Mouse (Mus musculus) neural tube, embryonic 15.5 days (tissue): ENCODE measurements at regions not wholly inside any gene's neighbourhood (a gene's known extent, or its start where the extent isn't known, plus 50 kb on each side); places are given as distances from the start of the nearest gene placed in this dataset.

Source experiments
- ATAC-seq: fragments of 200-750 bp; cut with Nextera tagmentation; 2 replicates; pipeline ENCODE4 v1.8.0; 2017; ENCODE audit warnings: mild to moderate bottlenecking, moderate TSS enrichment, moderate library complexity; ENCODE audit not compliant: low FRiP score
- H3K27ac ChIP-seq: fragments of 300-500 bp; sonication (generic); replicated peaks from 2 replicates; pipeline ENCODE4 v1.5.1; 2015; ENCODE audit warnings: mild to moderate bottlenecking, inconsistent platforms
- H3K27me3 ChIP-seq: fragments of 300-500 bp; sonication (generic); replicated peaks from 2 replicates; pipeline ENCODE4 v1.6.1; 2015; ENCODE audit warnings: inconsistent platforms
- H3K36me3 ChIP-seq: fragments of 300-500 bp; sonication (generic); 2 replicates; pipeline ENCODE4 v1.6.1; 2015; ENCODE audit warnings: inconsistent platforms
- H3K4me1 ChIP-seq: fragments of 300-500 bp; sonication (generic); 2 replicates; pipeline ENCODE4 v1.6.1; 2015; ENCODE audit warnings: inconsistent platforms
- H3K4me2 ChIP-seq: fragments of 300-500 bp; sonication (generic); 2 replicates; pipeline ENCODE4 v1.6.1; 2015; ENCODE audit warnings: inconsistent platforms, mild to moderate bottlenecking, moderate library complexity
- H3K4me3 ChIP-seq: fragments of 300-500 bp; sonication (generic); replicated peaks from 2 replicates; pipeline ENCODE4 v1.5.1; 2015; ENCODE audit warnings: mild to moderate bottlenecking, inconsistent platforms
- H3K9ac ChIP-seq: fragments of 300-500 bp; sonication (generic); replicated peaks from 2 replicates; pipeline ENCODE4 v1.6.1; 2015; ENCODE audit warnings: mild to moderate bottlenecking, inconsistent platforms
- H3K9me3 ChIP-seq: fragments of 300-500 bp; sonication (generic); replicated peaks from 2 replicates; pipeline ENCODE4 v1.6.1; 2016; ENCODE audit warnings: inconsistent platforms
- WGBS: fragments of 180-500 bp; shearing (Covaris S2); methylation state at CpG from one replicate; pipeline ENCODE4 v1.1.7; 2015; ENCODE audit warnings: mixed read lengths; 5-methylcytosine and 5-hydroxymethylcytosine counted together

- no peak overlapping the region for H3K4me2 ChIP-seq
- no peak overlapping the region for H3K9ac ChIP-seq
- no peak overlapping the region for H3K4me3 ChIP-seq
- no peaks in the 10 kb centered on the region for H3K9me3 ChIP-seq
- H3K36me3 ChIP-seq: no peaks in the 10 kb centered on the region
- H3K4me1 ChIP-seq: no peaks in the 10 kb centered on the region
- H3K27me3 ChIP-seq: no peaks in the 10 kb centered on the region
- H3K27ac ChIP-seq: no peak overlapping the region
- 88% methylated on average over 2 of the region's 2 CpGs for WGBS
- ATAC-seq: no peak
Observed at GRCm38 (mm10) chr9:94229537-94229936, 308.3 kb downstream of the 1190002N15Rik start.

DNA sequence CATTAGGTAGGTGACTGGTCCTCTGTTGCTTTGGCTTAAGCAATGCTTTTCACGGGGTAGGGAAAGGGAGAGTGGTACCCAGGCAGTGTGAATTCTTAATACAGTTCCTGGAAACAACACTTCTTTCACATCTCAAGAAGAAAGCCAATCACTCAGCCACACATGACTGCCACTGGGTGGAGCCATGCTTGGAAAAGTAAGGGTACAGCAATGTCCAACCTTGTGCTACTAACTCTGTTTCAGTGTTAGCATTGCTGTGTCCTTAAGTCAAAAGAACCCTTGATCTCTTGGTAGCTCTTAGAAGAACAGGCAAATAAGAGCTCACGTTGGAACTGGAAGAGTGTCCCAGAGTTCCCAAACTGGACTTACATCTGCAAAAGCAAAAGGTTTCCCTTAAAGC is 318.8 kb downstream of the 1190002N15Rik start:
- H3K4me1 ChIP-seq: no peaks in the 10 kb centered on the region
- H3K36me3 ChIP-seq: no peaks in the 10 kb centered on the region
- H3K27ac ChIP-seq: no peak overlapping the region
- H3K4me2 ChIP-seq: no peak overlapping the region
- no peaks in the 10 kb centered on the region for H3K9me3 ChIP-seq
- WGBS: 83% methylated on average over 2 of the region's 2 CpGs
- no peak for ATAC-seq
- no peak overlapping the region for H3K4me3 ChIP-seq
- no peak overlapping the region for H3K9ac ChIP-seq
- H3K27me3 ChIP-seq: no peaks in the 10 kb centered on the region

GRCm38 (mm10) chr9:94216414-94217279 is 321.2 kb downstream of the 1190002N15Rik start:
- Histone ChIP-seq H3K27me3 (no peaks in the 10 kb centered on the region), H3K4me2 (no peak overlapping the region), H3K9me3 (no peaks in the 10 kb centered on the region), H3K4me1 (no peaks in the 10 kb centered on the region), H3K9ac (no peak overlapping the region), H3K36me3 (no peaks in the 10 kb centered on the region), H3K4me3 (no peak overlapping the region), H3K27ac (no peak overlapping the region)
- ATAC-seq: no peak
- 77% methylated on average over 8 of the region's 8 CpGs for WGBS

DNA sequence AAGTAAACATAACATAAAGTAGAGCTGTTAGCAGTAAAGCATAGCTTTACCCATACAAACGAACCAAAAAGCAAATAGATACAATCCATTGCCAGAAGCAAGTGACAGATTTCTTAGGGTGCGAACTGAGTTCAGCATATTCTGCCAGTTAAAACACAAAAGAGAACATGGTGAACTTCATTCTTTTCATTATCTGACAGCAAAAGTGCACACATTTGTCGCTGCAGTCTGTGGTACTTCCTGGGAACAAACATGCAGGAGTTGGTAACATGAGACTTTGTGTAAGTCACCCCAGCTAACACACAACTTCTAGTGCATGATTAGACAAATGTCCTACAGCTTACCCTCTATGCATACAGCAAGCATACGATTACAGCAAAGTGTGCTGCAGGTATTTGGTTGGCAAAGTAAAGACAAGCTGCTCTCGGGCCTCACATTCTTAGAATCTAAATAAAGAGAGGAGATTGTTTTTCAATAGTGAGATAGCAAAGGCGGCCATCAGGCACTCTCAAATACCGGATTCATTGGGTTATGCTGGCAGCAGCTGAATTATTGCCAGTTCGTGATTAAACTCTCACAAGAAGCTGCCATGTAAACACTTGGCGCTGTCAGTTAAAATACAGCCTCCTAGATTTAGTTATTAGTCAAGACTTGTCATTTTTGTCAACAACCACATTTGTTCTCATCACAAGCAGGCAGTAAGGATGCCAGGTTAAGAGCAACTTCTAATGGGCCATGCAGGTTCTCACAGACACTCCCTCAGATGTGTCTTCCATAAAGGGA is 327.2 kb downstream of the 1190002N15Rik start:
- no peak overlapping the region for H3K27ac ChIP-seq
- no peaks in the 10 kb centered on the region for H3K9me3 ChIP-seq
- 75% methylated on average over 9 of the region's 9 CpGs for WGBS

GRCm38 (mm10) chr9:94208987-94209386 is 328.9 kb downstream of the 1190002N15Rik start:
- Histone ChIP-seq H3K4me2 (no peak overlapping the region), H3K9ac (no peak overlapping the region), H3K27me3 (no peaks in the 10 kb centered on the region), H3K9me3 (no peaks in the 10 kb centered on the region), H3K4me3 (no peak overlapping the region), H3K4me1 (no peaks in the 10 kb centered on the region), H3K27ac (no peak overlapping the region), H3K36me3 (no peaks in the 10 kb centered on the region)
- WGBS: 95% methylated on average over 3 of the region's 3 CpGs
- ATAC-seq: no peak

More for the DNA sequence above, 327.2 kb downstream of the 1190002N15Rik start:
- no peak for ATAC-seq
- H3K4me3 ChIP-seq: no peak overlapping the region
- no peaks in the 10 kb centered on the region for H3K27me3 ChIP-seq
- no peak overlapping the region for H3K4me2 ChIP-seq
- H3K4me1 ChIP-seq: no peaks in the 10 kb centered on the region
- no peak overlapping the region for H3K9ac ChIP-seq
- no peaks in the 10 kb centered on the region for H3K36me3 ChIP-seq

DNA sequence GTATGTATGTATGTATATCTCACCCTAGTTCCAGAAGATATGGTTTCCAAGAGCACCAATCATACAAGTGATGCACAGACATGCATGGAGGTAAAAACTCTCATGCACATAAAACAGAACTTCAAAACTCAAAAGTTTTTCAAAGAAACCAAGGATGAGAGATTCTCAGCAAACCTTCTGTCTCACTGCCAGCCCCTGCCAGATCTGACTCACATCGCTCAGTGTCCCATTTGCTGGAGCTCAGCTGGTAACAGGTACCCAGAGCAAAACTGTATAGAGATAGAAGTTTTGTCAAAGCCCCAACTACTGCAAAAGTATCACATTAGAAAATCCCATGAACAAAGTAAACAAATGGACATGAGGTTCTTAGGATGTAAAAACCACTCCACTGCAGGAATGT is 337.0 kb downstream of the 1190002N15Rik start:
- Histone ChIP-seq H3K4me2 (no peak overlapping the region), H3K36me3 (no peaks in the 10 kb centered on the region), H3K27ac (no peak overlapping the region), H3K4me3 (no peak overlapping the region), H3K27me3 (no peaks in the 10 kb centered on the region), H3K4me1 (no peaks in the 10 kb centered on the region), H3K9ac (no peak overlapping the region), H3K9me3 (no peaks in the 10 kb centered on the region)
- no peak for ATAC-seq
- 93% methylated on average over 1 of the region's 1 CpGs for WGBS

DNA sequence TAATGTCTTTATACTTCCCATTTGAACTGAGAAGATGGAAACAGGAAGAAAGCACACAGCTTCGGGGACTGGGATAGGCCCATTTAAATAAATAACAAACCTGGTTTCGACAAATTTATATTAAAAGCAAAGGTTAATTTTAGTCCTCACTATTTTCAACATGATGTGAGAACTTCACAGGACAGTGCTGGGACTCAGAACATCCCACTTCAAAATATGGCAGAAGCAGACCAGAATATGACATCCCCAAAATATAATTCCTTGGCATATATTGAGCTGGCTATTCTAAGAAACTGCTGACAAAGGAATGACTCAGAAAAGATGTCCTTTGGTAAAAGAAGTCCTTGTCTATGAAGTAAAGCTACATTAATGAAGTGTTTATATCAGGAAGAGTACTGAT is 338.0 kb downstream of the 1190002N15Rik start:
- Histone ChIP-seq H3K4me3 (no peak overlapping the region), H3K9me3 (no peaks in the 10 kb centered on the region), H3K27ac (no peak overlapping the region), H3K9ac (no peak overlapping the region), H3K27me3 (no peaks in the 10 kb centered on the region), H3K36me3 (no peaks in the 10 kb centered on the region), H3K4me1 (no peaks in the 10 kb centered on the region), H3K4me2 (no peak overlapping the region)
- no peak for ATAC-seq
- WGBS: 96% methylated on average over 2 of the region's 2 CpGs

- Histone ChIP-seq H3K36me3 (no peaks in the 10 kb centered on the region), H3K4me1 (no peaks in the 10 kb centered on the region), H3K4me3 (no peak overlapping the region), H3K4me2 (no peak overlapping the region), H3K9ac (no peak overlapping the region), H3K27ac (no peak overlapping the region), H3K27me3 (no peaks in the 10 kb centered on the region), H3K9me3 (no peaks in the 10 kb centered on the region)
- 51% methylated on average over 3 of the region's 3 CpGs for WGBS
- no peak for ATAC-seq
Observed at GRCm38 (mm10) chr9:94191083-94191482, 346.8 kb downstream of the 1190002N15Rik start.

DNA sequence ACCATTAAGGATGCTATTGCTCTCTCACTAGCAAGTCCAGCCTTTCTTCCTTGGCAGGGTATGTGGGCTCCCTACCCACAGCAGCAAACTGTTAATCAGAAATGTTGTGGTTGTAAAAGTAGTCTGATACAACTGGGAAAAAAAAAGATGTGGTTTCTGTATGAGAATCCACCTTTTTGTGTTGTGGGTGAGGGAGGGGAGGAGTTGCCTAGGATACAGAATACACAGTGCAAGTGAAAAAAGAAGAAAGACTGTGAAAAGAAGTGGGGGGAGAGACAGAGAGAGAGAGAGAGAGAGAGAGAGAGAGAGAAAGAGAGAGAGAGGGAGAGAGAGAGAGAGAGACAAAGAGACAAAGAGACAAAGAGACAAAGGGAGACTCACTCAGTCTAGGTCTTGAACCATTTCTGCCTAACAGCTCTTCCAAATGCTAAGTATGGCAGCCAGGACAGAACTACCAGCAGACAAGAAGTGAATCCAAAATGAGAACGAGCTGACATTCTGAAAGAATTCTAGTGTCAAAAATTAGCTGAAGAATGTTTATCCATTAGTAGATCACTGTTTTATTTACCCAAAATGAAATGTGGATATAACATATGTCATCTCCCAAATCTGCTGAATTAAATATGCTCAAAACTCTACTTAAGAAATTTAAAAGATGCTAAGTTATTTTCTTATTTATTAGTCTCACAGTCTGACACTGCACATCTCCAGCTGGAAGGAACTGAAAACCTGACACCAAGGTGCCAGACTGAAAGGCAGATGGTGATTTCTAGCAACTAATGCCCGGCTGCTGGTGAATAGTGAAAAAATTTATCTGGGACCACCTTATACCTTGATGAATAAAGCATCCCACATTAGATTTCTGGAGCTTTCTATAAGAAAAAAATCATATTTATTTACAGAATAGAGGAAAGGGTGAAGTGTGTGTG is 347.7 kb downstream of the 1190002N15Rik start:
- no peaks in the 10 kb centered on the region for H3K27me3 ChIP-seq
- ATAC-seq: no peak
- WGBS: 63% methylated on average over 2 of the region's 2 CpGs
- no peaks in the 10 kb centered on the region for H3K36me3 ChIP-seq
- no peaks in the 10 kb centered on the region for H3K9me3 ChIP-seq
- no peak overlapping the region for H3K4me2 ChIP-seq
- H3K27ac ChIP-seq: no peak overlapping the region
- H3K9ac ChIP-seq: no peak overlapping the region
- no peak overlapping the region for H3K4me3 ChIP-seq
- H3K4me1 ChIP-seq: no peaks in the 10 kb centered on the region

DNA sequence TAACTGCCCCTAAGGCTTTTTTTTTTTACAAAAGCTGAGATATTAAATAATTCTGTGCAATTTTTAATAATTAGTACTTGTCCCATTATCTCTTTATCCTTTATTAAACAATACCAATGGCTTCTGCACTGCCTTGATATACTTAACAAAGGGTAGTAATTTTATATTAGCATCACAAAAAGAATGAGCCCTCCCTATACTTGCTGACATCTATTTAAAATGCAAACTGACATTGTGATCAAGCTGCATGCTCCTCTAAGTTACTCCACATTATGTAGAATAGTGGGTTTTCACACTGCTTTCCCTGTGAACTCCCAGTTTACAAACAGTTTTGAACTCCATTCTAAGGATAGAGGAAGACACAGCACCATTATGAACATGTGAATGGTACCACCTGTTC is 349.8 kb downstream of the 1190002N15Rik start:
- no peaks in the 10 kb centered on the region for H3K27me3 ChIP-seq
- H3K27ac ChIP-seq: no peak overlapping the region
- no peaks in the 10 kb centered on the region for H3K4me1 ChIP-seq
- no peak overlapping the region for H3K9ac ChIP-seq
- no peaks in the 10 kb centered on the region for H3K9me3 ChIP-seq
- no peak overlapping the region for H3K4me3 ChIP-seq
- H3K36me3 ChIP-seq: no peaks in the 10 kb centered on the region
- no peak overlapping the region for H3K4me2 ChIP-seq
- no peak for ATAC-seq

DNA sequence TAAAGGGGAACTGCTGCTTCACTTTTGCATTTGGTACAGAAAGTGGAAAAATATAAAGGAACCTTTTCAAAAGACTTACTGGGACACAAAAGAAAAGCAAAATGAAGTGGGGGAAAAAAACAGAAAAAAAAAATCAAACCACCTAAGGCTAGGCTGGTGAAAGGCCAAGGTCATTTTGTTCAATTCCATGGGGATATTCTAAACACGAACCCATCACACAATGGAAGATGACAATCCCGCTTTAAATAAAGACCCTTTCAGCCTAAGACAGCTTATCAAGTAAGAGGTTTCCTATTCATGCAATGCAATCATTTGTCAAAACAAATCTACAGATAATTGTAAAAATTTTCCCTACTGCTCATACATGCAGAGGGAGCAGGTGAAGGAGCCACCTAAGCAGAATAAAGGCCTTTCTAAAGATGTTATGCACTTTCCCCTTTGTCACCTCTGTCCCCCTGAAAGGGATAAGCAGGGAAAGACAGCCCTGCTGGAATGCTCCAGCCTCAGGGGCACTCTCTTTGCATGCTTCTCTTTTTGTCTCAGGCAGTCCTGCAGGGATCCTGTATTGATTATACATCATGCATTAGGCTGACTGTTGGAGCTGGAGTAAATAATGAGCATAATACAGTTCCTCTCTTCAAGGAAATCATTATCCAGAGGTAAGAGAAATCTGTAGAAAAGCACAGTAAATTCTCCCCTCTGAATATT is 367.8 kb downstream of the 1190002N15Rik start:
- no peak overlapping the region for H3K27ac ChIP-seq
- H3K9me3 ChIP-seq: no peaks in the 10 kb centered on the region
- WGBS: 70% methylated on average over 2 of the region's 2 CpGs
- H3K4me3 ChIP-seq: no peak overlapping the region
- no peak for ATAC-seq
- H3K4me1 ChIP-seq: no peaks in the 10 kb centered on the region
- no peaks in the 10 kb centered on the region for H3K36me3 ChIP-seq
- no peak overlapping the region for H3K4me2 ChIP-seq
- no peaks in the 10 kb centered on the region for H3K27me3 ChIP-seq
- no peak overlapping the region for H3K9ac ChIP-seq
